Mouse (Mus musculus) left cerebral cortex, postnatal 25 days (tissue): ENCODE data around the gene Epha7. TPM values are rescaled to one million over a fixed set of nuclear protein-coding genes. Genes with fewer than 3 reads are reported as not detected.

Experiments
- DNase-seq, 2 experiments: peaks; one replicate each; pipeline ENCODE4 v3.0.0; 2022; ENCODE audit warnings: low spot score in 2 of 2, mixed read lengths in 1 of 2
- intact Hi-C: fragments of 180-260 bp; cut with DNase I; formaldehyde crosslinking; loops from one replicate; pipeline ENCODE4 v1.15.1; 2025
- total RNA-seq, 2 experiments: library from RNA; stranded (reverse); gene quantifications; 2 replicates each; pipeline ENCODE4 v1.2.3; 2021

The Epha7 gene
- 10 to 100 TPM; 79.3 to 81.7 TPM for total RNA-seq

- intact Hi-C loops = loop anchor here (5.0 to 10.0 kb wide), 3 partner anchors 508 to 1880 kb away; no protein-coding TSS in a partner anchor
- peak; percentile 94 to 98 for DNase-seq
Measured at GRCm38 (mm10) chr4:28812691-28813289, at the start of gene Epha7. Gene Epha7 (plus strand): TSS chr4:28813131.

- intact Hi-C loops = no loop called here
Measured at GRCm38 (mm10) chr4:28783961-28784360, 29.0 kb upstream of the Epha7 start.

GRCm38 (mm10) chr4:28808800-28809199, 4.1 kb upstream of the Epha7 start:
- peak; percentile 48 to 58 for DNase-seq
- intact Hi-C loops = no loop called here

More at GRCm38 (mm10) chr4:28783961-28784360, 29.0 kb upstream of the Epha7 start:
- DNase-seq = no peak

- intact Hi-C loops = loop anchor here (5.0 to 10.0 kb wide), 3 partner anchors 505 to 1877 kb away; no protein-coding TSS in a partner anchor
- no peak for DNase-seq
Measured at GRCm38 (mm10) chr4:28809703-28810102, 3.2 kb upstream of the Epha7 start.

- intact Hi-C loops = loop anchor here (5.0 to 10.0 kb wide), 3 partner anchors 509 to 1882 kb away; no protein-coding TSS in a partner anchor
- peak; percentile 33 to 57 for DNase-seq
Measured at GRCm38 (mm10) chr4:28813551-28814475, 882 bp downstream of the Epha7 start.

DNA sequence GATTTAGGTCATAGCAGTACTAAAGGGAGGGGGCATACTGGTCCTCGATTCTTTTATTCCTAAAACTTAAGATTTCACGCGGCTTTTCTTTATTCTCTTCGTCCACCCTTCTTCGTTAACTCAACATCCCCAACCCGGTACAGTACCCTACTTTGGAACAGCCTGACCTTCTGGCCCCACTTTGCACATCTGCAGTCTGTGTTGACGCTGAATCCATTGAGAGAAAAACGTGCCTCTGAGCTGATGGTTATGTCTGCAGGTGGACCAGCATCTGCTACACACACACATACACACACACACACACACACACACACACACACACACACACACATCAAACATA, 1.5 kb downstream of the Epha7 start:
- intact Hi-C loops = loop anchor here (5.0 to 10.0 kb wide), 3 partner anchors 510 to 1882 kb away; no protein-coding TSS in a partner anchor
- no peak for DNase-seq

- intact Hi-C loops = loop anchor here (5.0 to 10.0 kb wide), 3 partner anchors 510 to 1883 kb away; no protein-coding TSS in a partner anchor
- DNase-seq = peak; percentile 68
Measured at GRCm38 (mm10) chr4:28814816-28815620, 2.1 kb downstream of the Epha7 start.

- no peak for DNase-seq
- intact Hi-C loops = loop anchor here (10.0 kb wide), 1 partner anchor 511 kb away; no protein-coding TSS in a partner anchor
Measured at GRCm38 (mm10) chr4:28815621-28815920, 2.6 kb downstream of the Epha7 start.

GRCm38 (mm10) chr4:28823616-28824015, 10.7 kb downstream of the Epha7 start:
- DNase-seq = no peak
- intact Hi-C loops = no loop called here

GRCm38 (mm10) chr4:28824616-28825015, 11.7 kb downstream of the Epha7 start:
- intact Hi-C loops = no loop called here
- no peak for DNase-seq

GRCm38 (mm10) chr4:28837669-28838068, 24.7 kb downstream of the Epha7 start:
- intact Hi-C loops = no loop called here

DNA sequence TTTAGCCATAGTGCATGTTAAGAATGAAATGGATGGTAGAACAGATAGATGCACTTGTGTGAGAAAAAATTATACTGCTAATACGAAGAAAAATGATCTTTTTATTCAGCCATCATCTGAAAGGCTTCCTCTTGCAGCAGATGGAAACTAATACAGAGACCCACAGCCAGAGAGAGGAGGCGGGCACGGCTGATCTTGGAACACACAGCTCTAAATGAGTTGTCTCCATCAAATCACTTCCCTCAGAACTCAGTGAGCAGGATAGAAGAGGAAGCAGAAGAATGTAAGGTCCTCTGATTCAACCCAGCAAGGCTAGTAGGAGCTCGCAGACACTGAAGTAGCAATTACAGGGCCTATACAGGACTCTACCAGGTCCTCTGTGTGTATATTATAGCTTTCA, 33.4 kb downstream of the Epha7 start:
- no peak for DNase-seq
- intact Hi-C loops = no loop called here

More at GRCm38 (mm10) chr4:28837669-28838068, 24.7 kb downstream of the Epha7 start:
- DNase-seq = no peak

DNA sequence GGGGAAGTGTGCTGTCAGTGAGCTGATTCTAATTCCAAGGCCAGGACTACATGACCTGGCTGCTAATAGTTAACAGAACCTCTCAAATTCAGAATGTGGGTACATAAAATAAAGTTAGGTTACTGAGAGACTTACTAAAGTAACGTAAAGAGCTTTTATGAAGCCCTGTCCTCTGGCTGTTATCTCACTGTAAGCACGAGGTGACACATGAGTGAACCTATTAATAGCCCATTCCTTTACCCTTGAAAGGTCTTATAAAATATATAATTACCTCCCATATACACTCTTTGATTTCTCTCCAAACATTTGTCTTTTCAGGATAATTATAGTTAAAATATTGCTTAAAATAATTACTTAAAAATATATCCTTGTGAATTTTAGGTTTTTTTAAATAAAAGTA, 37.5 kb downstream of the Epha7 start:
- no peak for DNase-seq

DNA sequence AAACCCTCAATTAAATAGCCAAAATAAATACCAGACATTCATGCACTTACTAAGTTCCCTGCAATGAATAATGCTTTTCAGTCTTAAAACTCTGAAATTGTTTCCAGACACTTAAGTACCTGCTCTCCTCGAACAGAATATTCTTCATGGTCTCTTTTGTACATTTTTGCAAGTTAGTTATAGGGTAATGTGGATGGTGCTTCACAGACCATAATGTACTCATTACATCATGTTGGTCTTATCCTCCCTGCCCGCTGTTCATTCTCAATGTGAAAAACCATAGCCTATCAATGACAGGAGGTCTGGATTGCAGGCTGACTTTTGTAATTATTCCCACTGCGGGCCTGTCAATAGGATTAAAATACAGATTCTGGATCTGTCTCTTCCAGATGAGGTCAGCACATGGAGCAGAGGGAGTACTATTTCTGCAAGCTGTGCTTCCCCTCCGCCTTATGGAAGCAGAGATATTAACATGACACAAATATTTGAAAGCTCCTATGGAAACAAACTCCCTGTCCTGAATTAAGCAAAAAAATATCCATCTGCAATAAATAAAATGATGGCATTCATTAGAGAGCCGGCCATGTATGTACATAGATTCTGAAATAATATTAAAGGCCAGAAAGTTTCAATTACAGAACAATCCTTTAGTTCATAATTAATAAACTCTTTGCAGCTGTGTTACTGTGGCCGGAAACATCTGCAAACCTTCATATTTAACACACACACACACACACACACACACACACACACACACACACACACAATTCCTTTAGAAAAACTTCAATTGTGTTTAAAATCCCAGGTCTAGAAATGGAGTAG, 50.1 kb downstream of the Epha7 start:
- intact Hi-C loops = no loop called here

More for the DNA sequence above, 37.5 kb downstream of the Epha7 start:
- intact Hi-C loops = no loop called here

DNA sequence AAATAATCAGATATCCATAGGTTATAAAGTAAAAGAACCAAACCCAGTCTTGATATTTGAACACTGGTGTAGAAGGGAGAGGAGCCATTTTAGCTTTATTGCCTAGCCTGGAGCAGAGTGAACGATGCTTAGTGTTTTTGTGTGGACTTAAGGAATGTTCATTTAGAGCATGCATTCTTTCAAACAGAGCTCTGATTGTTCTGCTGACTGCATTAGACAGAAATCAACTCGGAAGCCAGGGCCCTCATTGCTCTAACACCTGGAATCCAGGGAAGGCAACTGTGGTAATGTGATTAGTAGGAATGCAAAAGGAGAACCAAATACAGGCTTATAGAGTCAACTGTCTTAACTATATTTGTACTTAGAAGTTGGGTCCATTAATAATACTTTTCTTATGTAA, 53.5 kb downstream of the Epha7 start:
- no peak for DNase-seq
- intact Hi-C loops = no loop called here

More for the DNA sequence above, 50.1 kb downstream of the Epha7 start:
- no peak for DNase-seq

DNA sequence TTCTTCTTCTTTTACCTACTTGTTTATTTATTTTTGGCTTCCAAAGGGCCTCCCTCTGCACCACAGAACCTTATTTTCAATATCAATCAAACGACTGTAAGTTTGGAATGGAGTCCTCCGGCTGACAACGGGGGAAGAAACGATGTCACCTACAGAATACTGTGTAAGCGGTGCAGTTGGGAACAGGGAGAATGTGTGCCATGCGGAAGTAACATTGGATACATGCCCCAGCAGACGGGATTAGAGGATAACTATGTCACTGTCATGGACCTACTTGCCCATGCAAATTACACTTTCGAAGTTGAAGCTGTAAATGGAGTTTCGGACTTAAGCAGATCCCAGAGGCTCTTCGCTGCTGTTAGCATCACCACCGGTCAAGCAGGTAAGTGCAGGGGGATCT, 58.7 kb downstream of the Epha7 start:
- no peak for DNase-seq
- intact Hi-C loops = no loop called here

DNA sequence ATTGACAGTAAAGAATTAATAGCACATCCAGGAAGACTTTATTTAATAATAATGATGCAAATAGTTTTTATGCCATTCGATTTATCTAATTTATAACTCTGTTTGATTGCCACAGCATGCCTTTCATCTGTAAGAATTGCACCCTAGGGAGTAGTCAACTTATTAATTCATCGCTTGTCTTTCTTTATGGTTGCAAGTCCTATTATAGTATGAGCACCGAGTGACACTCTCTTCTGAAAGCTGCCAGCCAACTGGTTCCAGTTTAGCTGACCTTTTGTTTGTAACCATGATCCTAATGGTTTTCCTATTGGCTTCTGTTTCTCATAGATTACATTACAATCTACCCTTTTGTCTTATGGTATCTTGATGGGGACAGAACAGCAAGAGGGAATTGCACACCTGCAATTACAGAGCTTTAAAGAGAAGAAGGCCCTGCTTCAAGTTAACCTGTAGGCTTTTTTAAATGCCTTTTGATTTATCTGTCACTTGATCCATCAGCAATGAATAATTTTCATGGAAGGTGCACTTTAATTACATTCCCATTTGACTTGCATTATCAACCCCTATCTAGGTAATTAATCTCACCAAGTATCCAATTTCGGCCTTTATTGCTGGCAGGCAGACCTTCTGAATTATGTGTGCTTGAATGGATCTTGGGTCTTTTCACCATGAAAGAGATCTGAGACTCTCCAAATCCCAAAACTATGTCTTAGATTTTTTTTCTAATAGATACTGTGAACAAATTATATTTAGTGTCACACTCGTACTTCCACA, 68.5 kb downstream of the Epha7 start:
- DNase-seq = no peak
- intact Hi-C loops = no loop called here

- intact Hi-C loops = no loop called here
- DNase-seq = no peak
Measured at GRCm38 (mm10) chr4:28889630-28890029, 76.7 kb downstream of the Epha7 start.
